Mouse (Mus musculus) left cerebral cortex, adult 18-20 months (tissue): Measurements from ENCODE around the gene Agtrap. TPM values are rescaled to one million over a fixed set of nuclear protein-coding genes. Genes with fewer than 3 reads are reported as not detected.
"Not testable (repeated sequence)": the region's sequence is repeated elsewhere in the genome, so short reads cannot be mapped to it uniquely, and the experiment has no call there.

ENCODE experiments used
- DNase-seq, 2 experiments: peaks; one replicate each; pipeline ENCODE4 v3.0.0; 2021 to 2022; ENCODE audit warnings: low spot score in 2 of 2, mixed read lengths in 1 of 2
- total RNA-seq, 2 experiments: library from RNA; stranded (reverse); gene quantifications; 2 replicates each; pipeline ENCODE4 v1.2.3; 2021

The Agtrap gene
- total RNA-seq, 2 experiments from 2014 or later, result 6.6 to 10.1 TPM

GRCm38 (mm10) chr4:148052976-148053375 is 34.9 kb downstream of the Agtrap start:
- no peak for DNase-seq

GRCm38 (mm10) chr4:148051886-148052285 is 35.9 kb downstream of the Agtrap start:
- no peak for DNase-seq

GRCm38 (mm10) chr4:148051046-148051776 is 36.6 kb downstream of the Agtrap start:
- DNase-seq, result no peak

- DNase-seq, result not testable (repeated sequence)
These were observed 37.4 kb downstream of the Agtrap start for GRCm38 (mm10) chr4:148050396-148050914.

GRCm38 (mm10) chr4:148046450-148047031 is 41.3 kb downstream of the Agtrap start:
- no peak for DNase-seq

GRCm38 (mm10) chr4:148044113-148044512 is 43.7 kb downstream of the Agtrap start:
- DNase-seq, result no peak

GRCm38 (mm10) chr4:148043327-148043726 is 44.5 kb downstream of the Agtrap start:
- not testable (repeated sequence) for DNase-seq

- no peak for DNase-seq
These were observed 46.1 kb downstream of the Agtrap start for GRCm38 (mm10) chr4:148041611-148042191.

GRCm38 (mm10) chr4:148040933-148041610 is 46.8 kb downstream of the Agtrap start:
- DNase-seq, result peak; percentile 31 to 55

GRCm38 (mm10) chr4:148040029-148040830 is 47.6 kb downstream of the Agtrap start:
- DNase-seq, result no peak

GRCm38 (mm10) chr4:148039254-148040028 is 48.4 kb downstream of the Agtrap start:
- peak in 1 of 2 experiments; percentile 28 for DNase-seq

- peak; percentile 100 for DNase-seq
These were observed 49.1 kb downstream of the Agtrap start, which contains the start of the genes Clcn6 and Mthfr for GRCm38 (mm10) chr4:148038600-148039253. Clcn6 (minus strand) TSS chr4:148038821. Mthfr (plus strand) TSS chr4:148039077.

GRCm38 (mm10) chr4:148038079-148038599 is 49.7 kb downstream of the Agtrap start:
- DNase-seq, result no peak

- DNase-seq, result no peak
These were observed 52.4 kb downstream of the Agtrap start for GRCm38 (mm10) chr4:148035440-148035839.

GRCm38 (mm10) chr4:148033858-148034410 is 53.9 kb downstream of the Agtrap start:
- DNase-seq, result no peak

GRCm38 (mm10) chr4:148030506-148030905 is 57.3 kb downstream of the Agtrap start:
- DNase-seq, result no peak

GRCm38 (mm10) chr4:148029297-148029696 is 58.5 kb downstream of the Agtrap start:
- no peak for DNase-seq
